Mouse (Mus musculus) stomach, embryonic 14.5 days (tissue): ENCODE results near the gene Tmem94. TPM values are rescaled to one million over a fixed set of nuclear protein-coding genes. Genes with fewer than 3 reads are reported as not detected.

Experiments used
- ATAC-seq: fragments of 200-750 bp; cut with Nextera tagmentation; 2 replicates; pipeline ENCODE4 v1.8.0; 2017; ENCODE audit warnings: low read depth, moderate TSS enrichment; ENCODE audit not compliant: insufficient number of reproducible peaks, insufficient read depth, low FRiP score
- H3K27ac ChIP-seq: fragments of 300-500 bp; sonication (generic); 2 replicates; pipeline ENCODE4 v1.5.1; 2014; ENCODE audit warnings: mild to moderate bottlenecking, low read length, moderate library complexity, mixed read lengths
- H3K27me3 ChIP-seq: fragments of 300-500 bp; sonication (generic); 2 replicates; pipeline ENCODE4 v1.6.1; 2014; ENCODE audit warnings: low read length, control low read depth, mixed read lengths; ENCODE audit not compliant: control insufficient read depth, insufficient read depth
- H3K36me3 ChIP-seq: fragments of 300-500 bp; sonication (generic); 2 replicates; pipeline ENCODE4 v1.6.1; 2014; ENCODE audit warnings: mild to moderate bottlenecking, control low read depth, low read length, moderate library complexity, mixed read lengths; ENCODE audit not compliant: control insufficient read depth, insufficient read depth
- H3K4me1 ChIP-seq: fragments of 300-500 bp; sonication (generic); 2 replicates; pipeline ENCODE4 v1.6.1; 2014; ENCODE audit warnings: low read length, control low read depth, mixed read lengths; ENCODE audit not compliant: control insufficient read depth, insufficient read depth
- H3K4me2 ChIP-seq: fragments of 300-500 bp; sonication (generic); replicated peaks from 2 replicates; pipeline ENCODE4 v1.6.1; 2014; ENCODE audit warnings: low read depth, low read length, control low read depth
- H3K4me3 ChIP-seq: fragments of 300-500 bp; sonication (generic); 2 replicates; pipeline ENCODE4 v1.5.1; 2014; ENCODE audit warnings: low read depth, low read length, control low read depth
- H3K9ac ChIP-seq: fragments of 300-500 bp; sonication (generic); replicated peaks from 2 replicates; pipeline ENCODE4 v1.6.1; 2014; ENCODE audit warnings: low read depth, mild to moderate bottlenecking, control low read depth, low read length, moderate library complexity, mixed read lengths
- H3K9me3 ChIP-seq: fragments of 300-500 bp; sonication (generic); 2 replicates; pipeline ENCODE4 v1.6.1; 2016; ENCODE audit warnings: low read depth, low read length, control low read depth; ENCODE audit not compliant: control insufficient read depth
- WGBS: fragments of 180-500 bp; shearing (Covaris S2); extraction: QIAGEN DNeasy Blood & Tissue Kit; methylation state at CpG from one replicate; pipeline ENCODE4 v1.1.7; 2014; 5-methylcytosine and 5-hydroxymethylcytosine counted together
- polyA plus RNA-seq: library from polyadenylated mRNA; unstranded; fragments of >200 nt; fragmentation: Nextera tagmentation; extraction: Ambion mirVana; gene quantifications from 2 replicates; pipeline ENCODE4 v1.2.1, GENCODE M21; 2014

The Tmem94 gene
- polyA plus RNA-seq, 1 experiment from 2014 or later = 17.0 TPM

DNA sequence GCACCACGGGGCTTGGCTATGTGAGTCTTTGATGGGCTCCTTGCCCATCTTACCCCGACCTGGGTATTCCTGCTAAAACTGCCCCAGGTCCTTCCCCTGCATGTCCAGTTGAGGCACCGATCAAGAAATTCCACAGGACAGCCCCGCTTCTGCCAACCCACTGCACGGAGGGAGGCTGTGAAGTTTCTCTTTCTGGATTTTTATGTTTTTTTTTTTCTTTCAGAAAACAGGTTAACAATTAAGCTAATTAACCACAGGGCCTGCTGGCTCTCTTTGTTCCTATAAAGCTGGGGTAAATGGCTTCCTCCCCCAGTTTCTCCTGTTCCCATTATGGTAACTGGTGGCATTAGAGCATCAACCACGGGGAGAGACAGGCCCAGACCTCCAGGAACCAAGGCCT is 68.8 kb downstream of the Tmem94 start:
- Histone ChIP-seq H3K4me1 (peaks cover 44% of the 10 kb centered on the region), H3K27me3 (no peaks in the 10 kb centered on the region), H3K4me2 (no peak overlapping the region), H3K27ac (peak overlapping the region; percentile 79; the same call in 1 of the 2 replicates), H3K36me3 (no peaks in the 10 kb centered on the region), H3K9me3 (no peaks in the 10 kb centered on the region), H3K4me3 (no peak overlapping the region), H3K9ac (no peak overlapping the region)
- WGBS = 71% methylated on average over 6 of the region's 6 CpGs
- no peak for ATAC-seq

DNA sequence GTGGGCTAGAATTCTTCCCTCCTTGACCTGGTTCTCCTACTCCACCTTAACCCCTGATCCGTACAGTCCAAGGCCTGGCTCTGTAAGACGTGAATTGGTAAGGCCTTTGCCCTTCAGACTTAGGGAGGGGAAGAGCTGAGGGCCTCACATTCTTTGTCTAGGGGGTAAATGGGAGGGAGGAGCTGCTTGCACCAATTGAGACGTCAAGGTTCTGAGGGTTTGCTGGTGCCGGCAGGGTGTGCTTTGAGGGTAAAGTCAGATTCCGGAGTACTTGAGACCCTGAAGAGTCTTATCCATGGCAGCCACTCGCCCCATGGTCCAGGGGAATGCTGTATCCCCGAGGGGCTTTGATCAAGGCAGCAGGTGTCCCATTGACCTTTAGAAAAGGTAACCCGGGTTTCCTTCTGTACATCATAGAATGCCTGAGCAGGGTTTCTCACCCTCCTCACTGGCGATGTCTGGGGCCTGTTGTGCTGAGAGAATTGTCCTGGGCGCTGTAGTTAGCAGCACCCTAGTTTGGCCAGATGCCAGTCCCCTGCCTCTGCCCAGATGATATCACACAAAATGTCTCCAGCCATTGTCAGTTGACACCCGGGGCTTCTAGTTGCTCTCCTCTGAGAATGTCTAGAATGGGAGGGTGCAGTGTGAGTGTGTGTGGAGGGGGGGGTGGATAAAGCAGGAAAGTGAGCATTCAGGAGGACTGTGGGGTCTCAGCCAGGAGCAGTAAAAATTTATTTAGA is 71.6 kb downstream of the Tmem94 start:
- Histone ChIP-seq H3K27me3 (no peaks in the 10 kb centered on the region), H3K27ac (peak overlapping the region; percentile 55; the same call in 1 of the 2 replicates), H3K4me2 (no peak overlapping the region), H3K36me3 (no peaks in the 10 kb centered on the region), H3K4me3 (no peak overlapping the region), H3K4me1 (peaks cover 38% of the 10 kb centered on the region), H3K9me3 (no peaks in the 10 kb centered on the region), H3K9ac (no peak overlapping the region)
- WGBS = 43% methylated on average over 11 of the region's 11 CpGs
- no peak for ATAC-seq

DNA sequence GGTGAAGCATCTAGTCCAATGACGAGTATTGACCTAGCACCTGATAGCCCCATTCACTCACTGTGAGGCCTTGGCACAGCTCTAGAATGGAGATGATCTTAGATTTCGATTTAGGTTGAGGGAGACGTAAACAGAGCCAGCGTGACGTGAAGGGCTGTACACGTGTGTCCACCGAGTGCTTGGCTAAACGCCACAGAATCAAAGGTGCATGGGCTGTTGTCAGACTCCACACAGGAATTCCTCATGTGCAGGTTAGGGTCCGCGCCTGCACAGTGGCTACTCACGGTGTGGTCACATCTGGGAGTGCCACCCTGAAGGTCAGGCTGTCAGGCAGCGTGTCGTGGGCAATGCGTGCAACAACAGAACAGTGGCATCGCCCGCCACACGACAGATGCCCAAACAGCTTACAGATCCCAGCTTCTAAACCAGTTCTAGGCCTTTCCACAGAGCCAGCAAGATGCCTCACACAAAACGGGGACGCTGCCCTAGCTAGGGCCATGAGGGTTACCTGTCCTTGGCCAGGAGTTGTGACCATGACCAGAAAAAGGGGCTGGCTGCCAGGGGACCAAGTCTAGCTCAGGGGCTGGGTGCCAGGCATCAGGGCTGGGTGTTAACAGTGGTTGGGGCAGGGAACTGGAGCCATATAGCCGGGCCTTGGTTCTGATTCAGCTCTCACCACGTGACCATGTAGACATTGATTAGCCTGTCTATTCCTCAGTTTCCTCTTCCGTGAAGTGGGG is 72.5 kb downstream of the Tmem94 start:
- Histone ChIP-seq H3K27me3 (no peaks in the 10 kb centered on the region), H3K9ac (no peak overlapping the region), H3K4me2 (no peak overlapping the region), H3K36me3 (no peaks in the 10 kb centered on the region), H3K4me3 (no peak overlapping the region), H3K27ac (peak overlapping the region; percentile 87; the same call in 1 of the 2 replicates), H3K4me1 (peaks cover 41% of the 10 kb centered on the region), H3K9me3 (no peaks in the 10 kb centered on the region)
- ATAC-seq = no peak
- WGBS = 87% methylated on average over 22 of the region's 22 CpGs

- no peak overlapping the region for H3K9ac ChIP-seq
- peak; percentile 60 for ATAC-seq
- H3K4me1 ChIP-seq = peaks cover 43% of the 10 kb centered on the region
- no peaks in the 10 kb centered on the region for H3K36me3 ChIP-seq
- no peaks in the 10 kb centered on the region for H3K27me3 ChIP-seq
- 40% methylated on average over 4 of the region's 4 CpGs for WGBS
- H3K9me3 ChIP-seq = no peaks in the 10 kb centered on the region
- H3K27ac ChIP-seq = peak overlapping the region; percentile 87
- no peak overlapping the region for H3K4me3 ChIP-seq
- H3K4me2 ChIP-seq = 0 out of 2 replicates have a peak overlapping the region, but pooled peaks have one; percentile 7
These were observed 73.7 kb downstream of the Tmem94 start for GRCm38 (mm10) chr11:115838895-115839311.

DNA sequence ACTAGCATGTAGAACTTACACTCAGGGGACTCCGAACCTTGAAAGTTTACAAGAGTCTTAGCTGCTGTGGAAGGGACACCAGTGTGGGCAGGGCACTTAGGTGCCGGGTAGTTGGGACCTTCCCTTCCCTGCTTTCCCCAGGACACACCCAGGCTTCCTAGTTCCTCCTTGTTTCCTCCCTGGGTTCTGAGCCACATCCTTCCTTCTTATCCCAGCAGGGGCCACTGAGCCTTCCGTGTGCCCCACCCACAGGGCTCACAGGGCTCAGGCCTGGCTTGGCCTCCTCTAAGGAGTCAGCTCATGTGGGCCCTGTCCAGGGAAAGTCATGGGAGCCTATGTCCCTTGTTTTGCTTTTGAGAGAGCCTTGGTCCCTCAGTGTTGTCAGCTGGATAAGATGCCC is 74.5 kb downstream of the Tmem94 start:
- WGBS = 54% methylated on average over 3 of the region's 3 CpGs
- peaks cover 42% of the 10 kb centered on the region for H3K4me1 ChIP-seq
- 0 out of 2 replicates have a peak overlapping the region, but pooled peaks have one; percentile 7 for H3K4me2 ChIP-seq

GRCm38 (mm10) chr11:115841044-115841443 is 75.8 kb downstream of the Tmem94 start:
- no peak for ATAC-seq
- Histone ChIP-seq H3K4me1 (peaks cover 40% of the 10 kb centered on the region), H3K27ac (no peak overlapping the region)

More for the DNA sequence above, 74.5 kb downstream of the Tmem94 start:
- H3K4me3 ChIP-seq = no peak overlapping the region
- no peaks in the 10 kb centered on the region for H3K27me3 ChIP-seq
- no peaks in the 10 kb centered on the region for H3K36me3 ChIP-seq
- H3K27ac ChIP-seq = peak overlapping the region; percentile 87
- no peak for ATAC-seq
- no peaks in the 10 kb centered on the region for H3K9me3 ChIP-seq
- no peak overlapping the region for H3K9ac ChIP-seq

GRCm38 (mm10) chr11:115841961-115842550 is 76.8 kb downstream of the Tmem94 start:
- Histone ChIP-seq H3K27me3 (no peaks in the 10 kb centered on the region), H3K4me1 (peaks cover 40% of the 10 kb centered on the region), H3K9me3 (no peaks in the 10 kb centered on the region), H3K4me3 (no peak overlapping the region), H3K4me2 (no peak overlapping the region), H3K27ac (peak overlapping the region; percentile 88), H3K36me3 (peaks cover 7% of the 10 kb centered on the region; the same call in 1 of the 2 replicates), H3K9ac (no peak overlapping the region)
- 10% methylated on average over 6 of the region's 6 CpGs for WGBS
- ATAC-seq = peak; percentile 70

More at GRCm38 (mm10) chr11:115841044-115841443, 75.8 kb downstream of the Tmem94 start:
- peaks cover 7% of the 10 kb centered on the region; the same call in 1 of the 2 replicates for H3K36me3 ChIP-seq
- no peak overlapping the region for H3K9ac ChIP-seq
- H3K4me2 ChIP-seq = no peak overlapping the region
- H3K27me3 ChIP-seq = no peaks in the 10 kb centered on the region
- 88% methylated on average over 6 of the region's 6 CpGs for WGBS
- H3K4me3 ChIP-seq = no peak overlapping the region
- no peaks in the 10 kb centered on the region for H3K9me3 ChIP-seq

DNA sequence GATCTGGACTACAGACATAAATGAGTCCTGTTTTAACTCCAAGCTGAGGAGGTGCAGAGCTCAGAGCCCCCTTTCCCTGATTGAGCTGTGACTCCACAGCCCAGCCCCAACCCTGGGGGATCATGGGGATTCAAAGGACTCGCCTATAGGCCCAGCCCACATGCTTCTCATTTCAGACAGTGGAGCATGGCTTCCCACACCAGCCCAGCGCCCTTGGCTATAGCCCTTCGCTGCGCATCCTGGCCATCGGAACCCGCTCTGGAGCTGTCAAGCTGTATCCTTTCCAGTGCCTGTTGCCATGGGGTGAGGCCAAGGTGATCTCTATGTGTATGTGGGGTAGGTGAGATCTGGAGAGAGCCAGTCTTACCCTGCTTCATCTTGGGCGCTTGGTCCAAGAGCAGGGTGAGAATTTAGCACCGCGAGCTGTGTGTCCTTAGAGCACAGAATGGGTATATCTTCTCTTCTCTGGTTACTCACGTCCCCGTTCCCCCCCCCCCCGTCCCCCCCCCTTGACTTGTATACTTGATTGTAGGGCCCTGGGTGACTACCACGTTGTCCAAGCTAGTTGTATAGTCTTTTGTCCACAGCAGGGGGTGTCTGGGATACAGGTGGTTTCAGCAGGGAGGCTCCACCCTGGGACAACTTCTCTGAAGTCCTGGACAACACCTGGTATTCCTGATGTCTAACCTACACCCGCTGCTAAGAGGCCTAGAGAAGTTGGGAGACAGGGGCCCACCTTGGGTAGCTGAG is 78.1 kb downstream of the Tmem94 start:
- H3K27me3 ChIP-seq = no peaks in the 10 kb centered on the region
- peaks cover 35% of the 10 kb centered on the region for H3K4me1 ChIP-seq
- no peak overlapping the region for H3K4me3 ChIP-seq
- ATAC-seq = no peak
- H3K4me2 ChIP-seq = no peak overlapping the region
- peak overlapping the region; percentile 88; the same call in 1 of the 2 replicates for H3K27ac ChIP-seq
- no peaks in the 10 kb centered on the region for H3K9me3 ChIP-seq
- peaks cover 7% of the 10 kb centered on the region; the same call in 1 of the 2 replicates for H3K36me3 ChIP-seq
- WGBS = 82% methylated on average over 11 of the region's 14 CpGs
- no peak overlapping the region for H3K9ac ChIP-seq
